Mouse (Mus musculus): ENCODE results near the gene Chpf2. TPM values are rescaled to one million over a fixed set of nuclear protein-coding genes. Genes with fewer than 3 reads are reported as not detected.

Chpf2 gene
- polyA plus RNA-seq, 1 experiment from 2014 or later, result 12.4 TPM

DNA sequence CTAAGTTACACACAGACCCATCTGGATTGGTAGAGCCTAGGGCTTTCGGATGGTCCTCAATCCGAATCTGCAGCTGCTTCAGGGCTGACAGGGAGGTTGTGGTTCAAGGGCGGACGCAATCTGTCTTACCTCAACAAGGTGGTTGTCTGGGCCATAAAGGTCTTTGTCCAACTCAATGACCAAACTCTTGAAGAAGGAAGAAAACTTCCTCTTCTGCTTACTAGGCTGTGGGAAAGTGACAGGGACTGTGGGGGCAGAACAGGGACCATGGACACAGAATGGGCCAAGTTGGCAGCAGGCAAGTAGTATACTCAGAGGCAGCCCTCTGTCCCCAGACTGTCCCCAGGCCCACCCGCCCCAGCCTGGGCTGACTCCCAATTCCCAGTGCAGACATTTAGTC is 8.7 kb downstream of the Chpf2 start:
- Histone ChIP-seq H3K36me3 (ENCODE audit: control insufficient read depth, insufficient read depth, low read length) (peaks cover 55% of the 10 kb centered on the region), H3K4me2 (ENCODE audit: low read length) (peak overlapping the region; percentile 56; the same call in 1 of the 2 replicates), H3K4me1 (ENCODE audit: control insufficient read depth, insufficient read depth, low read length) (peaks cover 46% of the 10 kb centered on the region), H3K27me3 (ENCODE audit: control insufficient read depth, insufficient read depth, low read length) (no peaks in the 10 kb centered on the region), H3K9ac (replicated peaks; ENCODE audit: low read length) (peak overlapping the region; percentile 46), H3K9me3 (ENCODE audit: control insufficient read depth, low read length) (no peaks in the 10 kb centered on the region), H3K27ac (replicated peaks; ENCODE audit: low read depth, low read length) (peak overlapping the region; percentile 93), H3K4me3 (replicated peaks; ENCODE audit: low read depth, low read length) (no peak overlapping the region)
- DNase-seq (no peak), ATAC-seq (ENCODE audit: low FRiP score, low TSS enrichment) (no peak)
- WGBS, result 91% methylated on average over 5 of the region's 5 CpGs

DNA sequence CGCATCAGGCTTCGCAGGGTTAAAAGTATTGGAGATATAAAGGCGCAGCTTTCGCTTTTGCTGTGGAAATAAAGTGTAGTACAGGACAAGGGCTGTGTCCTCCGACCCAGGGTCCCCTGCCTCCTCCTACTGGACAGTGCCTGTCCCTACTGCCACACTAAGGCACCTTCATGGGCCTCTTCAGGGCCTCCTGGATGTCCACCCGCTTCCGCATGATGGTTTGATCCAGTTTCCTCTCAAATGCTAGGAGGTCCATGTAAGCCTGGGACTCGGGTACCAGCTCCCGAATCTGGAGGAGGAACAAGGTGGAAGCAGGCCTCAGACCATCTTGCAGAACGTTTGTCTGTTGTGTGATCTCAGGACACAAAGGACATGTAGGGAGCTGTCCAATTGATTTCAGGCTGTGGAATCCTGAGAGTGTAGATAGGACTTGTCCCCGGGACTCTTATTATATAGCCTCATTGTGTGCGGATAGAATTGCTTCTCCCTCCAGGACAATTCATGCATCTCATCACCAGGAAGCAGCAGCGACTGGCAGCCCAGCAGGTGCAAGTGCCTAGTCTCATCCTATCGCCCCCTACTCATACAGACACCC is 9.3 kb downstream of the Chpf2 start:
- peak; percentile 56 for DNase-seq
- Histone ChIP-seq H3K27me3 (ENCODE audit: control insufficient read depth, insufficient read depth, low read length) (no peaks in the 10 kb centered on the region), H3K4me3 (replicated peaks; ENCODE audit: low read depth, low read length) (0 out of 2 replicates have a peak overlapping the region, but pooled peaks have one; percentile 24), H3K9ac (replicated peaks; ENCODE audit: low read length) (peak overlapping the region; percentile 46), H3K4me1 (ENCODE audit: control insufficient read depth, insufficient read depth, low read length) (peaks cover 52% of the 10 kb centered on the region), H3K27ac (replicated peaks; ENCODE audit: low read depth, low read length) (peak overlapping the region; percentile 93), H3K9me3 (ENCODE audit: control insufficient read depth, low read length) (no peaks in the 10 kb centered on the region), H3K4me2 (ENCODE audit: low read length) (peak overlapping the region; percentile 56), H3K36me3 (ENCODE audit: control insufficient read depth, insufficient read depth, low read length) (peaks cover 48% of the 10 kb centered on the region)
- peak; percentile 1; the same call in 1 of the 2 replicates for ATAC-seq (ENCODE audit: low FRiP score, low TSS enrichment)
- 33% methylated on average over 14 of the region's 14 CpGs for WGBS

DNA sequence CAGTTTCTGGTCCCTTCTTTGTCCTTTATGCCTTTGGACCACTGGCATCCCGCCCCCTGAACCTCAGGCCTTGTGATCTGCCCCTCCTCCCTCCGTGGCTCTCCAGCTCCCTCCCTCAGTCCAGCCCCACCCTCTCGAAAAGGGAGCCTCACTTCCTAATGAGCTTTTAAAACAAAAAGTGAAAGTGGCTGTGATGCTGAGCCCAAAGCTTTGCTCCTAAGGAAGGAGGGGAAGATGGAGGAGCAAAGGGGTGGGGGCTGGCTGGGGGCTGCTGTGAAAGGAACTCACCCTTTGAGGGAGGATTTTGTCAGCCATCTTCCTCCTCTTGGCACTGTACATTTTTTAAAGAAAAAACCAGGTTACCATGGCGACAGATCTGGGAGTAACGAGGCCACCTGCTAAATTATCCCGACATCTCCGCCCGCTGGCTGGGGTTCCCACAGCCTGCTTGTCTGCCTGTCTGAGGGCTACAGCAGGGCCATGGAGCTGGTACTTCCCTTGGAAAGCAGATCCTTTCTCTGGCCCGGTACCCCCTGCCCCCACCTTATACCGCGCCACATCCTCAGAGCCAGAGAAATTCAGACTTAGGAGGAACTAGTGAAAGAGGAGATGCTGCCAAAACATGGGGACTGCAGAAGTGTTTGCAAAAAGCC is 10.1 kb downstream of the Chpf2 start:
- no peaks in the 10 kb centered on the region for H3K9me3 ChIP-seq (ENCODE audit: control insufficient read depth, low read length)
- peak overlapping the region; percentile 93 for H3K27ac ChIP-seq (replicated peaks; ENCODE audit: low read depth, low read length)
- peak overlapping the region; percentile 24 for H3K4me3 ChIP-seq (replicated peaks; ENCODE audit: low read depth, low read length)
- peak overlapping the region; percentile 46 for H3K9ac ChIP-seq (replicated peaks; ENCODE audit: low read length)
- ATAC-seq (ENCODE audit: low FRiP score, low TSS enrichment) (peak; percentile 46; the same call in 1 of the 2 replicates), DNase-seq (peak; percentile 88)
- 2% methylated on average over 11 of the region's 11 CpGs for WGBS
- peak overlapping the region; percentile 56 for H3K4me2 ChIP-seq (ENCODE audit: low read length)
- peaks cover 41% of the 10 kb centered on the region for H3K36me3 ChIP-seq (ENCODE audit: control insufficient read depth, insufficient read depth, low read length)
- H3K27me3 ChIP-seq (ENCODE audit: control insufficient read depth, insufficient read depth, low read length), result no peaks in the 10 kb centered on the region
- peaks cover 58% of the 10 kb centered on the region for H3K4me1 ChIP-seq (ENCODE audit: control insufficient read depth, insufficient read depth, low read length)

DNA sequence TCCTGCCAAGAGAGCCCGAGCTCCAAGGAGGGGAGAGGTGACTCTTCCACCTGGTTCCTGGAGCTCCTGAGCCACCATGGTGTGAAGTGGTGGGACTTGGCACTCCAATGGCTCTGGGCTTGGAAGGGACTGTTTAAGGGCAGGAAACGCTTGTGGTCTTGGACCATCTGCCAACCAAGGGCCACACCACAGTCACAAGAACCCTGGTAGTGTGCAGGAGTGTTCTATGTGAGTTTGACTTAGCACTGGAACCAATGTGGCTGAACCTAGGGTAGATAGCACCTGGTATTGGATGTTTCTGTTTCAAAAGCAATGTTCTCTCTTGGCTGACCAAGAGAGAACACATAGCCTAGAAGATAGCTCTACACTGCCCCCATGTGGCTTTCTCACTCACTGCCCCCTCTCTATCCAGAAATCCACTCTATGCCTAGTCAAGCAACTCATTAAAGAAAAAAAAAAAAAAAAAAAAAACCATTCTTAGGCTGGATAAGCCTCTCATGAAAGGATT is 10.7 kb downstream of the Chpf2 start:
- peaks cover 34% of the 10 kb centered on the region for H3K36me3 ChIP-seq (ENCODE audit: control insufficient read depth, insufficient read depth, low read length)
- H3K27ac ChIP-seq (replicated peaks; ENCODE audit: low read depth, low read length), result peak overlapping the region; percentile 93
- DNase-seq (peak; percentile 90), ATAC-seq (ENCODE audit: low FRiP score, low TSS enrichment) (peak; percentile 28)
- 25% methylated on average over 2 of the region's 2 CpGs for WGBS
- no peaks in the 10 kb centered on the region for H3K9me3 ChIP-seq (ENCODE audit: control insufficient read depth, low read length)
- H3K4me3 ChIP-seq (replicated peaks; ENCODE audit: low read depth, low read length), result peak overlapping the region; percentile 24
- H3K27me3 ChIP-seq (ENCODE audit: control insufficient read depth, insufficient read depth, low read length), result no peaks in the 10 kb centered on the region
- peaks cover 62% of the 10 kb centered on the region for H3K4me1 ChIP-seq (ENCODE audit: control insufficient read depth, insufficient read depth, low read length)
- H3K9ac ChIP-seq (replicated peaks; ENCODE audit: low read length), result peak overlapping the region; percentile 46; the same call in 1 of the 2 replicates
- H3K4me2 ChIP-seq (ENCODE audit: low read length), result peak overlapping the region; percentile 56

DNA sequence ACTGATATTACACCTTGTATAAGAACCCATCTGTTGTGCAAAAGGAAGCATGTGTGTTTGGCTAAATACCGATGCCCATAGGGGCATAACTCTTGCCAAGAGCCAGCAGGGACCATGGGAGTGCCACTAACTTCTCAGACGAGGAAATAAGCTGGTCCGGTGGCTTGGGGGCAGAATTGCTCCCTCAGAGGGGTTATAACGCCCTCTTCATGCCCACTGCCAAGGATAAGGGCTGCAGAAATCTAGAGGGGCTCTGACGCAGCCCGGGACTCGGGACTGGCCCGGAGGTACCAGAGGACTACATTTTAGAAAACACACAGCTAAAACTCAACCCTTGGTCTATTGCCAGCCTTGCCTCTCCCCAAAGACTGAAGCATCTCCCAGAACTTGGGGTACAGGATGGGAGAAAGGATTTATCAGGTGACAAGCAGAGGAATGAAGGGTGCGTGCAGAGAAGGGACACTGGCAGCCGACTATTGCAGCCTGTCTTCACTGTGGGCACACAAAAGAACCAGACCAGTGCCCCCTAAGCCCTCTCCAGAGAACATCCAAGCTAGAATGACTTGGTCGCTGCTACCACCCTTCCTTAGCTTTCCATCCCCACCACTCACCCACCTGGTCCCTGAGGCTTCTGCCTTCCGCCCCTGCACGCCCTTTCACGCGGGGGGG is 11.5 kb downstream of the Chpf2 start:
- Histone ChIP-seq H3K27me3 (ENCODE audit: control insufficient read depth, insufficient read depth, low read length) (no peaks in the 10 kb centered on the region), H3K27ac (replicated peaks; ENCODE audit: low read depth, low read length) (peak overlapping the region; percentile 77), H3K4me1 (ENCODE audit: control insufficient read depth, insufficient read depth, low read length) (peaks cover 67% of the 10 kb centered on the region), H3K9ac (replicated peaks; ENCODE audit: low read length) (peak overlapping the region; percentile 80), H3K36me3 (ENCODE audit: control insufficient read depth, insufficient read depth, low read length) (peaks cover 27% of the 10 kb centered on the region), H3K9me3 (ENCODE audit: control insufficient read depth, low read length) (no peaks in the 10 kb centered on the region), H3K4me3 (replicated peaks; ENCODE audit: low read depth, low read length) (peak overlapping the region; percentile 51), H3K4me2 (ENCODE audit: low read length) (peak overlapping the region; percentile 95)
- ATAC-seq (ENCODE audit: low FRiP score, low TSS enrichment) (no peak), DNase-seq (peak; percentile 49)
- WGBS, result 21% methylated on average over 15 of the region's 15 CpGs

DNA sequence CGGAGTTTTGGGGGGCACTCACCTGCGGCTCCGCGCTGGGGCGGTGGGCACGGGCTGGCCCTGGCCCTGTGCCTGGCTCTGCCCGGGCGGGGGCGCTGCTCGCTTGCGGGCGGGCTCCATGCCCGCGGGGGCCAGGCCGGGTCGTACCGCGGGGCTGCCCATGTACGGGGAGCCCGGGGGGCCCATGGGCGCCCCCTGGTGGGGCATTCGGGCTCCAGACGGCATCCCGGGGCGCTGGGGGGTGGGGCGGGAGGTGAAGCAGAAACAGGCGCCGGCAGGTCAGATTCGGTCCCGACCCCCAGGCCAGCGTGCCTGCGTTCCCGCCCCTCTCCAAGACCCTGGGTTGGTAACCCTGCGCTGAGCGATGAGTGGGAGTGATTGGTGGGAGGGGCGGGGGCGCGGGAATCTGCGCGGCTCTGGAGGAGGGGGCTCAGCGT is 12.0 kb downstream of the Chpf2 start:
- Histone ChIP-seq H3K4me2 (ENCODE audit: low read length) (peak overlapping the region; percentile 95), H3K9me3 (ENCODE audit: control insufficient read depth, low read length) (no peaks in the 10 kb centered on the region), H3K4me3 (replicated peaks; ENCODE audit: low read depth, low read length) (peak overlapping the region; percentile 51), H3K27ac (replicated peaks; ENCODE audit: low read depth, low read length) (peak overlapping the region; percentile 77), H3K4me1 (ENCODE audit: control insufficient read depth, insufficient read depth, low read length) (peaks cover 73% of the 10 kb centered on the region), H3K27me3 (ENCODE audit: control insufficient read depth, insufficient read depth, low read length) (no peaks in the 10 kb centered on the region), H3K36me3 (ENCODE audit: control insufficient read depth, insufficient read depth, low read length) (peaks cover 21% of the 10 kb centered on the region), H3K9ac (replicated peaks; ENCODE audit: low read length) (peak overlapping the region; percentile 80)
- peak; percentile 84 for DNase-seq
- ATAC-seq (ENCODE audit: low FRiP score, low TSS enrichment), result peak; percentile 34; the same call in 1 of the 2 replicates
- 0% methylated on average over 40 of the region's 41 CpGs for WGBS

DNA sequence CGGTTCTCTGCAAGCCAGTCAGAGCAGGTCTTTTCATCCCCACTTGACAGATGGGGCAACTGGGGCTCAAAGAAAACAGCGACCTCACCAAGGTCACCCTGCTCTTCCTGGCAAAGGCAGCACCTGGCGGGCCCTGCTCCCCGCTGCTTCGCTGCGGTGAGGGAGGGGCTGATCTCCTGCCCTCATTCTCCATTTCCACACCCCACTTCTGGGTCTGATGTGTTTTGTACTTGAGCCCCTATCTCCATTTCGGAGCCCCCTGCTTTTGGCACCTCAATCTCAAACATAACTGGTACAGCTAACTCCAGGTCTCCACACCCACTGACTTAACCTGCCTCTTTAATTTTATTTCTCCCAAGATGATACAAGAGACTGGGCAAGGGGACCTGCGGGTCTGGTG is 12.6 kb downstream of the Chpf2 start:
- H3K27me3 ChIP-seq (ENCODE audit: control insufficient read depth, insufficient read depth, low read length), result no peaks in the 10 kb centered on the region
- peaks cover 78% of the 10 kb centered on the region for H3K4me1 ChIP-seq (ENCODE audit: control insufficient read depth, insufficient read depth, low read length)
- DNase-seq (no peak), ATAC-seq (ENCODE audit: low FRiP score, low TSS enrichment) (no peak)
- no peaks in the 10 kb centered on the region for H3K9me3 ChIP-seq (ENCODE audit: control insufficient read depth, low read length)
- WGBS, result 14% methylated on average over 8 of the region's 8 CpGs
- peak overlapping the region; percentile 77 for H3K27ac ChIP-seq (replicated peaks; ENCODE audit: low read depth, low read length)
- peaks cover 16% of the 10 kb centered on the region for H3K36me3 ChIP-seq (ENCODE audit: control insufficient read depth, insufficient read depth, low read length)
- H3K4me2 ChIP-seq (ENCODE audit: low read length), result peak overlapping the region; percentile 95
- H3K4me3 ChIP-seq (replicated peaks; ENCODE audit: low read depth, low read length), result peak overlapping the region; percentile 51
- peak overlapping the region; percentile 80 for H3K9ac ChIP-seq (replicated peaks; ENCODE audit: low read length)

DNA sequence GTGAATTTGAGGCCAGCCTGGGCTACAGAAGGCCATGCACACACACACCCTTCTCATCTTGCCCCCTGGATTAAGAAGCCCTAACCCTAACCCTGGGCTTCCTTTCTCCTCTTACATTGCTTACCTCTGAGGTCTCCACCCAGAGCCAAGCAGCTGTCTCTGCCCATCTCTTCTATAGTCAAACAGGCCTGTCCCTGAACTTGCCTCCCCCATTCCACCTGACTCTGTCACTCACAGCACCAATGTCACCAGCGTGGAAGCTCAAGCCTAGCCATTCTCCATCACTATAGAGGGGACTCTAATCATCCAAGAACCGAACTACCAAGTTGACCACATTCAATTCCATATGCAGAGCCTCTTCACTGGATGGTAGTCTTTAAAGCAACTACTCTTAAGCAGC is 13.7 kb downstream of the Chpf2 start:
- Histone ChIP-seq H3K9me3 (ENCODE audit: control insufficient read depth, low read length) (no peaks in the 10 kb centered on the region), H3K4me1 (ENCODE audit: control insufficient read depth, insufficient read depth, low read length) (peaks cover 81% of the 10 kb centered on the region), H3K9ac (replicated peaks; ENCODE audit: low read length) (no peak overlapping the region), H3K4me3 (replicated peaks; ENCODE audit: low read depth, low read length) (peak overlapping the region; percentile 61), H3K27me3 (ENCODE audit: control insufficient read depth, insufficient read depth, low read length) (no peaks in the 10 kb centered on the region), H3K27ac (replicated peaks; ENCODE audit: low read depth, low read length) (no peak overlapping the region), H3K36me3 (ENCODE audit: control insufficient read depth, insufficient read depth, low read length) (peaks cover 5% of the 10 kb centered on the region), H3K4me2 (ENCODE audit: low read length) (peak overlapping the region; percentile 97)
- ATAC-seq (ENCODE audit: low FRiP score, low TSS enrichment), result no peak
- 62% methylated on average over 2 of the region's 2 CpGs for WGBS
- no peak for DNase-seq

Data from midbrain, embryonic 14.5 days (tissue).